In genomic region chr5:114568818-114569217, GRCm38 (mm10) we compare ENCODE assay signal across 8 mouse cellular contexts. TPM values are rescaled to one million over a fixed set of nuclear protein-coding genes. Genes with fewer than 3 reads are reported as not detected.
DNase-seq lines count a peak whose midpoint lies in the region; ATAC-seq and TF ChIP-seq lines count a peak whose summit lies in the region.

No protein-coding gene starts in this region.

- peak overlapping the region; percentile 79 for H3K4me3 ChIP-seq in heart, embryonic 12.5 days
- peak overlapping the region; percentile 66 for H3K4me3 ChIP-seq in embryonic facial prominence, embryonic 12.5 days
- peak overlapping the region; percentile 76 for H3K4me3 ChIP-seq in intestine, postnatal 0 days (ENCODE audit: low read depth, low read length)
- H3K4me3 ChIP-seq in midbrain, embryonic 14.5 days (replicated peaks; ENCODE audit: low read depth, low read length), result peak overlapping the region; percentile 79

- peaks cover 4% of the 10 kb centered on the region for H3K9me3 ChIP-seq in heart, embryonic 12.5 days (replicated peaks)
- H3K9me3 ChIP-seq in embryonic facial prominence, embryonic 12.5 days, result 0 out of 2 replicates have a peak, but pooled peaks cover under 1% of the 10 kb centered on the region
- no peaks in the 10 kb centered on the region for H3K9me3 ChIP-seq in intestine, postnatal 0 days (ENCODE audit: control insufficient read depth)
- no peaks in the 10 kb centered on the region for H3K9me3 ChIP-seq in midbrain, embryonic 14.5 days (ENCODE audit: control insufficient read depth, low read length)

- no peak overlapping the region for H3K27ac ChIP-seq in heart, embryonic 12.5 days (ENCODE audit: poor library complexity, severe bottlenecking)
- H3K27ac ChIP-seq in embryonic facial prominence, embryonic 12.5 days, result no peak overlapping the region
- H3K27ac ChIP-seq in intestine, postnatal 0 days (ENCODE audit: low read depth, low read length), result no peak overlapping the region
- peak overlapping the region; percentile 92; the same call in 1 of the 2 replicates for H3K27ac ChIP-seq in midbrain, embryonic 14.5 days (replicated peaks; ENCODE audit: low read depth, low read length)

- no peaks in the 10 kb centered on the region for H3K36me3 ChIP-seq in heart, embryonic 12.5 days
- H3K36me3 ChIP-seq in embryonic facial prominence, embryonic 12.5 days, result no peaks in the 10 kb centered on the region
- no peaks in the 10 kb centered on the region for H3K36me3 ChIP-seq in intestine, postnatal 0 days (ENCODE audit: control insufficient read depth, insufficient read depth)
- no peaks in the 10 kb centered on the region for H3K36me3 ChIP-seq in midbrain, embryonic 14.5 days (ENCODE audit: control insufficient read depth, insufficient read depth, low read length)

- H3K4me1 ChIP-seq in heart, embryonic 12.5 days (replicated peaks), result peaks cover 54% of the 10 kb centered on the region
- peaks cover 48% of the 10 kb centered on the region for H3K4me1 ChIP-seq in embryonic facial prominence, embryonic 12.5 days
- H3K4me1 ChIP-seq in intestine, postnatal 0 days (replicated peaks; ENCODE audit: control insufficient read depth, insufficient read depth, low read length), result peaks cover 28% of the 10 kb centered on the region; the same call in 1 of the 2 replicates
- H3K4me1 ChIP-seq in midbrain, embryonic 14.5 days (ENCODE audit: control insufficient read depth, insufficient read depth, low read length), result peaks cover 53% of the 10 kb centered on the region

- intact Hi-C loops in heart, postnatal 36 days (cut with DNase I), result loop anchor here (2.0 kb wide), 1 partner anchor 108 kb away; no protein-coding TSS in a partner anchor
- intact Hi-C loops in left cerebral cortex, postnatal 14 days (cut with DNase I), result loop anchor here (5.0 kb wide), 2 partner anchors 107 to 127 kb away; partner anchors contain the start of genes Mmab and Mvk

- DNase-seq in heart, postnatal 36 days, result no peak
- DNase-seq in midbrain, embryonic 14.5 days, result peak; percentile 43
- no peak for DNase-seq in urinary bladder, postnatal 25 days (ENCODE audit: low spot score)
- DNase-seq in left cerebral cortex, postnatal 14 days (ENCODE audit: low spot score in 2 of 2), result no peak
- DNase-seq in testis, postnatal 14 days (ENCODE audit: low spot score), result no peak

- 36% methylated on average over 5 of the region's 5 CpGs for WGBS in heart, embryonic 12.5 days
- 30% methylated on average over 5 of the region's 5 CpGs for WGBS in embryonic facial prominence, embryonic 12.5 days
- WGBS in intestine, postnatal 0 days, result 16% methylated on average over 5 of the region's 5 CpGs
- WGBS in midbrain, embryonic 14.5 days, result 15% methylated on average over 5 of the region's 5 CpGs

- peaks cover 69% of the 10 kb centered on the region for H3K27me3 ChIP-seq in heart, embryonic 12.5 days (replicated peaks)
- H3K27me3 ChIP-seq in embryonic facial prominence, embryonic 12.5 days, result peaks cover 52% of the 10 kb centered on the region
- no peaks in the 10 kb centered on the region for H3K27me3 ChIP-seq in intestine, postnatal 0 days (replicated peaks; ENCODE audit: control insufficient read depth, insufficient read depth, low read length)
- no peaks in the 10 kb centered on the region for H3K27me3 ChIP-seq in midbrain, embryonic 14.5 days (ENCODE audit: control insufficient read depth, insufficient read depth, low read length)

- TF ChIP-seq CTCF in intestine, postnatal 0 days (IDR thresholded peaks at IDR 0.05; ENCODE audit: low read depth), result no peak

- H3K9ac ChIP-seq in heart, embryonic 12.5 days, result no peak overlapping the region; the same call in 1 of the 2 replicates
- peak overlapping the region; percentile 62; the same call in 1 of the 2 replicates for H3K9ac ChIP-seq in embryonic facial prominence, embryonic 12.5 days
- 0 out of 2 replicates have a peak overlapping the region, but pooled peaks have one; percentile 11 for H3K9ac ChIP-seq in intestine, postnatal 0 days (ENCODE audit: low read depth, low read length)
- H3K9ac ChIP-seq in midbrain, embryonic 14.5 days (replicated peaks; ENCODE audit: low read length), result peak overlapping the region; percentile 77

- no peak for ATAC-seq in heart, embryonic 12.5 days (ENCODE audit: insufficient number of reproducible peaks, low FRiP score)
- no peak for ATAC-seq in embryonic facial prominence, embryonic 12.5 days (ENCODE audit: insufficient number of reproducible peaks, insufficient read depth, low FRiP score, low TSS enrichment)
- no peak for ATAC-seq in intestine, postnatal 0 days
- ATAC-seq in midbrain, embryonic 14.5 days (ENCODE audit: low FRiP score, low TSS enrichment), result no peak

- peak overlapping the region; percentile 99 for H3K4me2 ChIP-seq in heart, embryonic 12.5 days
- peak overlapping the region; percentile 96 for H3K4me2 ChIP-seq in embryonic facial prominence, embryonic 12.5 days (replicated peaks)
- peak overlapping the region; percentile 99 for H3K4me2 ChIP-seq in intestine, postnatal 0 days (replicated peaks; ENCODE audit: low read depth)
- H3K4me2 ChIP-seq in midbrain, embryonic 14.5 days (ENCODE audit: low read length), result peak overlapping the region; percentile 89

RNA-seq across cellular contexts. Expression of gene Fam222a, which starts 1.0 kb away (rescaled TPM):
- 0.63 and 1.1 TPM in 2 replicates for polyA plus RNA-seq in heart, embryonic 12.5 days (2016; fragmentation: Nextera tagmentation; extraction: Ambion mirVana)
- 1 to 10 TPM; 1.6 to 1.9 TPM for total RNA-seq in heart, postnatal 36 days (2021)
- polyA plus RNA-seq in embryonic facial prominence, embryonic 12.5 days (2016; fragmentation: Nextera tagmentation; extraction: Ambion mirVana), result 2.9 and 3.4 TPM in 2 replicates
- 2.3 and 3.2 TPM in 2 replicates for polyA plus RNA-seq in intestine, postnatal 0 days (2015; fragmentation: Nextera tagmentation; extraction: Ambion mirVana)
- polyA plus RNA-seq in midbrain, embryonic 14.5 days (2014; fragmentation: Nextera tagmentation; extraction: Ambion mirVana), result 5.7 and 7.0 TPM in 2 replicates
- 1 to 10 TPM; 8.1 to 9.0 TPM for total RNA-seq in left cerebral cortex, postnatal 14 days (2021)
